Mouse (Mus musculus): ENCODE measurements around the gene Nhlrc3.
A peak's percentile ranks its signal among the peaks of the same experiment; 100 is the strongest.

Gene Nhlrc3

GRCm38 (mm10) chr3:53463046-53463764 lies at the start of gene Nhlrc3, which contains the start of gene Proser1:
Gene Nhlrc3, minus strand, starts transcription at chr3:53463332.
Gene Proser1, plus strand, starts transcription at chr3:53463666.
- DNase-seq (ENCODE audit: low spot score), result peak; percentile 94

DNA sequence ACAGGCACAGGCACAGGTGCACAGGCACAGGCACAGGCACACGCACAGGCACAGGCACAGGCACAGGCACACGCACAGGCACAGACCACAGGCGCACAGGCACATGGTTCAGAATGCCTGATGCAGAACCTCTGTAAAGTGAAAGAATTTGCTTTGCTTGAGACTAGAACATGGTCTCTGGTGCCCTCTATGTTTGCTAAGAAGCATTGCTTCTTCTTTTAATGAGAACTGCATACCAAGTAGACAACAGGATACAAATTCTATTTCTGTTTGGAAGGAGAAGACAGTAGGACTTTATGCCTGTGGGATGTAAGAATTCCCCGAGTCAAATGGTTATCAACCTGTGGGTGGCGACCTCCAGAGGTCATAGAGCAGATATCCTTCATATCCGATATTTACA lies 39.3 kb upstream of the Nhlrc3 start:
- DNase-seq (ENCODE audit: low spot score), result no peak

GRCm38 (mm10) chr3:53498351-53498905 lies 35.3 kb upstream of the Nhlrc3 start:
- no peak for DNase-seq (ENCODE audit: low spot score)

DNA sequence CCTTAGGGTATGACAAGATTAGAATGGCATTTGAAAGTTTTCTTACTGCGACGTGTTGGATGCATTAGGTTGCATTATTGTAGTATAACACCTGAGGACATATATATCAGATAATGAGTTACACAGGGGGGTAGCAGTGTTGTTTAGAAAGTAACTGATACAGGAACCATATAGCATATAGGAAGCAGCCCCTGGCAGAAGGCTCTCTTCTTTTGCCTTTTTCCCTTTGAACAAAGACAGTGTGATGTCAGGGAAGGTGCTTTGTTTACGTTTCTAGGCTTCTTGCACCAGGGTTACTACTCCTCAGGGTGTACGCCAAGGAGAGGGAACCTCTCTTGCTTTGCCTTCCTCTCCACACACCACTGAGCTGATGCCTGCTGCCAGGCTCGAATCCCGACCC lies 25.2 kb upstream of the Nhlrc3 start, which contains the start of gene Stoml3:
Gene Stoml3 (plus strand): TSS at position 301 of the 400 bp plus-strand sequence.
- no peak for DNase-seq (ENCODE audit: low spot score)

GRCm38 (mm10) chr3:53486996-53487576 lies 24.0 kb upstream of the Nhlrc3 start:
- no peak for DNase-seq (ENCODE audit: low spot score)

DNA sequence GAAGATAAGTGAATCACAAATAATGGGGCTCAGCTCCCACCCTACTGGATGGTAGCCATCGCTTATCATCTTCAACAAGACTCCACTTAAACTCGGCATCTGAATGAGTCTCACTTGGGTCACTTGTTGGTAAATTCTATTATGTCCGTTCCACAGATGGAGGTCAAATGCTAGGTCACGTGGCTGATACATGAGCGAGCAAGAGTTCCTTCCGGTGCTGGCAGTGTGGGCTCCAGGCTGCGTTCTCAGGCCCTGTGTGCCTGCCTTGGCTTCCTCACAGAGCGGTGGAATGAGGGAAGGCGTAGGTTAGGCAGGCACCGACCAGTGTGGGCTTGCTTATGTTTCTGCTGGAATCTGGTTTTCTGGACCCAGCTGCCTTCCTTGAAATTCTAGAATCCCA lies 23.4 kb upstream of the Nhlrc3 start:
- no peak for DNase-seq (ENCODE audit: low spot score)

GRCm38 (mm10) chr3:53483414-53484059 lies 20.4 kb upstream of the Nhlrc3 start:
- no peak for DNase-seq (ENCODE audit: low spot score)

DNA sequence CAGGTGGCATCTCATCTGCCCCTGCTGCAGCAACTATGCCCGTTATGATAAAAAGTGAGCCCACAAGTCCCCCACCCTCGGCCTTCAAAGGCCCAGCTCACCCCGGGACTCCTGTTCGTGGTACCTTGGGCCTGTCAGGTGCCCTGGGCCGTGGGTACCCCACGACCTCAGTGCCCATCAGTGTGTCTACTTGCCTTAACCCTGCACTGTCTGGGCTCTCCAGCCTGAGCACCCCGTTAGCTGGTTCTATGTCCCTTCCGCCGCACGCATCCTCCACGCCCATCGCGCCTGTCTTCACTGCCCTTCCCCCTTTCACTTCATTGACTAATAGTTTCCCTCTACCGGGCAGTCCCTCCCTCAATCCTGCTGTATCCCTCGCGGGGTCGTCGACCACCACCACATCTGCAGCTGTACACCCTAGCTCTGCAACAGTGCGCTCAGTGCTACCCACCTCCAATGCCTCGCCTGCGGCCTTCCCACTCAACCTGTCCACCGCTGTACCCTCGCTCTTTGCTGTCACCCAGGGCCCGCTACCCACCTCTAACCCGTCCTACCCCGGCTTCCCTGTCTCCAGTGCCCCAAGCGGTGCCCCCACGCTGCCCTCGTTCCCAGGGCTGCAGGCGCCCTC lies 15.4 kb upstream of the Nhlrc3 start:
- no peak for DNase-seq (ENCODE audit: low spot score)

- no peak for DNase-seq (ENCODE audit: low spot score)
These were observed 14.3 kb upstream of the Nhlrc3 start for GRCm38 (mm10) chr3:53477468-53477867.

GRCm38 (mm10) chr3:53475889-53476288 lies 12.8 kb upstream of the Nhlrc3 start:
- DNase-seq (ENCODE audit: low spot score), result no peak

GRCm38 (mm10) chr3:53474179-53474578 lies 11.0 kb upstream of the Nhlrc3 start:
- no peak for DNase-seq (ENCODE audit: low spot score)

DNA sequence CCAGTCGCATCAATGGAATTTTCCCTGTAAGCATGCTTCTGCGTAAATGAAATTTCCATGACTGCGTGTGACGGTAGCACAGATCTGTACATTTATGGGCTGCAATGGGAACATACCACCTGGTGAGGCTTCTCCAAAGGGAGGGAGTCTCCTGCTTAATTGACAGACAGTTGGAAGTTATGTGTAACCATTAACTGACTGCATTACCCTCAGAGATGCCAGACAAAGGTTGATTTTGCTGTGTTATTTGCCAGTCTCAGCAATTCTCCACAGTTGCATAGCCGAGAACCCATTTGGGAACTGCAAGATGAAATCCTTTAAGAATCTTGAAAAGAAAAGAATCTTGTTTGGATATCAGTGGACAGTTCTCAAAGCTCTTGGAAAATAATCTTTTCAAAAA lies 8.9 kb upstream of the Nhlrc3 start:
- no peak for DNase-seq (ENCODE audit: low spot score)

DNA sequence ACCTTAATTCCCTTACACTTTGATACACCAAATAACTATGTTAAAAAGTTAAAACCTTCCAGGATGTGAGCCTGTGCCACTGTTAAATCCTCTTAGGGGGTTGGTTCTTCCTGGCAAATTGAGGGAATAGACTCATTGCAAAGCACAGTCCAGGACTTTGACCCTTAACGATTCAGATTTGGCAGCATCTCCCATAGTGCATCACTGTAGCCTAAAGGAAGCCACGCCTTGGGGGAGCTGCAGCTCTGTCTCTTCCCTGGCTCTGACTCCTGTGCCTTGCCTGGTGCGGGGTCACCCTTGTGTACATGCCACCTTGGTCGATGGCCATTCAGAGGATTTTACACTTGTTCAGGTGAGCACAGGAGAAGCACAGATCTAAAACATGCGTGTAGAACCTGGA lies 6.5 kb upstream of the Nhlrc3 start:
- no peak for DNase-seq (ENCODE audit: low spot score)

DNA sequence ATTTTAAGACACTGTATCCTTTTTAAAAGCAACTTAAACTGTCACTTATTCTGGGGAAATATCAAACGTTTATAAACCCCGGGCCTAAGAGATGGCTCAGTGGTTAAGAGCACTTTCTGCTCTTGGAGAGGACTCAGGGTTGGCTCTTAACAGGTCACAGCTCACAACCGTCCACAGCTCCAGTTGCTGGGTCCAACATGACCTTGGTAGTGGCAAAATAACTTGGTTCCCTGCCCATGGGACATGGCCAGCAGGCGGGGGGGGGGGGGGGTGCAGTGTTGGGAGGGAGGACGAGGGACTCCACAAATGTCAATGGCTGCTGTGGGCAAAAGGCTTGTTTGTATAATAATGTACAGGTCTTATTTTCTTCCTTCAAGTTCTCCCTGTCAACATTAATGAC lies 4.2 kb upstream of the Nhlrc3 start:
- DNase-seq (ENCODE audit: low spot score), result no peak

DNA sequence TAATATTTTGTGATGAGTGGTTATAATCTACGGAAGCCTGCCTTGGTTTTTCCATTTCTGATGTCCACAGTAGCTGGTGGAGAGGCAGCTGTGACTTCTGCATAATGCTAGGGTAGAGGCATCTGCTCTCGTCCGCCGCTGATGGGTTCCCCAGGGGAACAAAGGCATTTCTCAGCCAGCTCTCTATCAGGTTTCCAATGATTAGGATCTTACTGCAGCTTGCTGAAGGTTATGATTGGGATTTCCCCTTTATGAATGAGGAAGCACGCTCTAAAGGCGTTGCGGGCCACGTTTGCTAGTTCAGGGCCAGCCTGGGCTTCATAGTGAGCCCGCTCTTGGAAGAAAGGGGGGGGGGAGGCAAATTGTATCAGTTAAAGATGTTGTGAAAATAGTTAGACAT lies 3.3 kb upstream of the Nhlrc3 start:
- no peak for DNase-seq (ENCODE audit: low spot score)

DNA sequence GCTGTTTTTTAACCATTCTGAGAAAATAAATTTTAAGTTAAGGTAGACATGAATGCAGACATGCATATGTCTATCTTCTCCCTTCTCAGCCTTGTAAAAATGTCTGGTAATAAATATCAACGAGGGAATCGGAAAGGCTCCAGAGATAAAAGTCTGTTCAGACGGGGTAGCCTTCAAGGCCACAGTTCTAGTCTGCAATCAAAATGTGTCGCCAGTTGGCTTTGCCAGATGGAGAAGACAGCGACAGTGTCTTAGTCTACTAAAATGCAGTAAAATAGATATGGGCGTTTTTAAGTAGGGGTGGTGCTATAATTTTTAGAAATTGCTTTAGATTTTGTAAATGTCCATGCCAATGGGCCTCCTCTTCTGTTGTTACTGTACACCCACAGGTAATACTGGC lies 2.2 kb upstream of the Nhlrc3 start:
- DNase-seq (ENCODE audit: low spot score), result no peak

DNA sequence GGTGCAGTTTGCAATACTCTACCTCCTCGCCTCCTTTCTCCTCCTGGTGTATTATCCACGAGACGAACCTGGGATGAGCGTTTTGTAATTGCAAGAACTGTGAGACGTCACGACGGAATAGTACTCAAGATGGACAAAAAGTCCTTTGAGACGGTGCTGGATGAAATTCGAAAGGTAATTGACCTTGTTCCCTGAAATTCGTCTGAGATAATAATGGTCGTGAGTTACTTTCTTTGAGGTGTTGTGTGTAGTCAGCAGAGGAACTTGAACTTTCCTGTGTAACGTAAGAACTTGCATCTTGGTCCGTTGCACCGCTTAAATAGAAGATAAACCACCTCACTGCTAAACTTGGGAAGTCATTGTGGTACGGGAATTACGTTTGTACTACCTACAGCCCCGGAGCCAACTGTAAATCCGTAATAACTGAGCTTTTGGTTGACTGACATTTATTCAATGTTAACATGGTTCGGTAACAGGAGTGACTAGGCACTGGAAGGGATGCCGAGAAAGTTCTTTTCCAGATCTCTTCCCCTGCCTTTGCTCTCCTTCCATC lies 1.1 kb upstream of the Nhlrc3 start:
- no peak for DNase-seq (ENCODE audit: low spot score)

DNA sequence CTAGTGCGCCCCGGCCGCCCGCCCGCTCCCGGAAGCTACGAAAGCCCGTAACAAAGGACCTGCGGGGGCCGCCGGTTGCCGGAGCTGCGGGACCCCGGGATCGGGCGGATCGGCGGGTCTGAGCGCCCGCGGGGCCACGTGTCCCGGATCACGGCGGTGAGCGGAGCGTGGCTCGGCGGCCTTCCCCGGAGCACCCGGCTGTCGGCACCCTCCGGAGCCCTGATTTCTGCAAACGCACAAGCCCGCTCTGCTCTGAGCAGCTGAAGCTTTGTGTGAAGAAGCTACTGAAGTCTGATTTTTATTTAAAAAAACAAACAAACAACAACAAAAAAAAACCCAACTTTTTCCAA lies 608 bp upstream of the Nhlrc3 start:
- DNase-seq (ENCODE audit: low spot score), result no peak

- DNase-seq (ENCODE audit: low spot score), result peak; percentile 13
These were observed 459 bp downstream of the Nhlrc3 start for GRCm38 (mm10) chr3:53462701-53463045.

- no peak for DNase-seq (ENCODE audit: low spot score)
These were observed 3.0 kb downstream of the Nhlrc3 start for GRCm38 (mm10) chr3:53460106-53460505.

GRCm38 (mm10) chr3:53457750-53458149 lies 5.4 kb downstream of the Nhlrc3 start:
- no peak for DNase-seq (ENCODE audit: low spot score)

- no peak for DNase-seq (ENCODE audit: low spot score)
These were observed 8.1 kb downstream of the Nhlrc3 start for GRCm38 (mm10) chr3:53454984-53455383.
